Mouse (Mus musculus) skeletal muscle tissue, adult 2 months (tissue): ENCODE data around the gene Cabcoco1.
A peak's percentile ranks its signal among the peaks of the same experiment; 100 is the strongest.

ENCODE experiments used
- DNase-seq: peaks from one replicate; pipeline ENCODE4 v3.0.0-alpha.2; 2012; ENCODE audit warnings: low read depth, low spot score

Cabcoco1 gene

GRCm38 (mm10) chr10:68507741-68508140 lies 34.0 kb downstream of the Cabcoco1 start:
- no peak for DNase-seq

- no peak for DNase-seq
These were observed 35.5 kb downstream of the Cabcoco1 start for GRCm38 (mm10) chr10:68506242-68506641.

GRCm38 (mm10) chr10:68504586-68505152 lies 37.0 kb downstream of the Cabcoco1 start:
- no peak for DNase-seq

- no peak for DNase-seq
These were observed 40.6 kb downstream of the Cabcoco1 start for GRCm38 (mm10) chr10:68501067-68501466.

- no peak for DNase-seq
These were observed 46.5 kb downstream of the Cabcoco1 start for GRCm38 (mm10) chr10:68495246-68495645.

GRCm38 (mm10) chr10:68491557-68491956 lies 50.1 kb downstream of the Cabcoco1 start:
- DNase-seq, result peak; percentile 26

- no peak for DNase-seq
These were observed 50.9 kb downstream of the Cabcoco1 start for GRCm38 (mm10) chr10:68490781-68491180.

GRCm38 (mm10) chr10:68472799-68473198 lies 68.9 kb downstream of the Cabcoco1 start:
- DNase-seq, result no peak

- DNase-seq, result no peak
These were observed 75.9 kb downstream of the Cabcoco1 start for GRCm38 (mm10) chr10:68465737-68466327.

- peak; percentile 62 for DNase-seq
These were observed 76.8 kb downstream of the Cabcoco1 start for GRCm38 (mm10) chr10:68464943-68465342.

- DNase-seq, result no peak
These were observed 81.9 kb downstream of the Cabcoco1 start for GRCm38 (mm10) chr10:68459784-68460183.

- DNase-seq, result no peak
These were observed 84.7 kb downstream of the Cabcoco1 start for GRCm38 (mm10) chr10:68457019-68457418.

GRCm38 (mm10) chr10:68454541-68454940 lies 87.2 kb downstream of the Cabcoco1 start:
- DNase-seq, result no peak

GRCm38 (mm10) chr10:68446797-68447125 lies 94.9 kb downstream of the Cabcoco1 start:
- DNase-seq, result no peak

- DNase-seq, result peak; percentile 19
These were observed 95.6 kb downstream of the Cabcoco1 start for GRCm38 (mm10) chr10:68445876-68446796.

GRCm38 (mm10) chr10:68445244-68445811 lies 96.4 kb downstream of the Cabcoco1 start:
- DNase-seq, result no peak

GRCm38 (mm10) chr10:68444361-68445114 lies 97.2 kb downstream of the Cabcoco1 start:
- DNase-seq, result no peak

- DNase-seq, result no peak
These were observed 98.6 kb downstream of the Cabcoco1 start for GRCm38 (mm10) chr10:68443132-68443531.

- no peak for DNase-seq
These were observed 99.0 kb downstream of the Cabcoco1 start for GRCm38 (mm10) chr10:68442713-68443112.

- DNase-seq, result no peak
These were observed 99.6 kb downstream of the Cabcoco1 start for GRCm38 (mm10) chr10:68441931-68442662.

GRCm38 (mm10) chr10:68440515-68440914 lies 101.2 kb downstream of the Cabcoco1 start:
- DNase-seq, result no peak
